Mouse (Mus musculus) hindbrain, postnatal 0 days (tissue): Measurements from ENCODE around the gene Evi5l. TPM values are rescaled to one million over a fixed set of nuclear protein-coding genes. Genes with fewer than 3 reads are reported as not detected.
A peak's percentile ranks its signal among the peaks of the same experiment; 100 is the strongest.

Experiments
- ATAC-seq: fragments of 200-750 bp; cut with Nextera tagmentation; 2 replicates; pipeline ENCODE4 v1.8.0; 2017; ENCODE audit warnings: mild to moderate bottlenecking, moderate TSS enrichment, moderate library complexity
- DNase-seq: peaks from one replicate; pipeline ENCODE4 v3.0.0-alpha.2; 2015; ENCODE audit warnings: low spot score
- H3K27ac ChIP-seq: fragments of 300-500 bp; sonication (generic); 2 replicates; pipeline ENCODE4 v1.5.1; 2014; ENCODE audit warnings: mild to moderate bottlenecking
- H3K27me3 ChIP-seq: fragments of 300-500 bp; sonication (generic); 2 replicates; pipeline ENCODE4 v1.6.1; 2014; ENCODE audit warnings: low read length, mixed read lengths; ENCODE audit not compliant: insufficient read depth
- H3K36me3 ChIP-seq: fragments of 300-500 bp; sonication (generic); 2 replicates; pipeline ENCODE4 v1.6.1; 2014; ENCODE audit warnings: low read length, mixed read lengths; ENCODE audit not compliant: insufficient read depth
- H3K4me1 ChIP-seq: fragments of 300-500 bp; sonication (generic); 2 replicates; pipeline ENCODE4 v1.6.1; 2014; ENCODE audit warnings: antibody characterized with exemption, low read length, mixed read lengths; ENCODE audit not compliant: insufficient read depth
- H3K4me2 ChIP-seq: fragments of 300-500 bp; sonication (generic); 2 replicates; pipeline ENCODE4 v1.6.1; 2014; ENCODE audit warnings: low read depth, mild to moderate bottlenecking, low read length, moderate library complexity, mixed read lengths
- H3K4me3 ChIP-seq: fragments of 300-500 bp; sonication (generic); 2 replicates; pipeline ENCODE4 v1.5.1; 2014; ENCODE audit warnings: low read length
- H3K9ac ChIP-seq: fragments of 300-500 bp; sonication (generic); replicated peaks from 2 replicates; pipeline ENCODE4 v1.6.1; 2014; ENCODE audit warnings: mild to moderate bottlenecking, low read length, moderate library complexity, mixed read lengths
- H3K9me3 ChIP-seq: fragments of 300-500 bp; sonication (generic); 2 replicates; pipeline ENCODE4 v1.6.1; 2016; ENCODE audit warnings: low read length, mixed read lengths
- CTCF ChIP-seq: IDR thresholded peaks from 2 replicates; pipeline ENCODE4 v1.5.1; 2016; ENCODE audit warnings: antibody characterized with exemption, control low read depth, low read depth
- WGBS: fragments of 180-500 bp; shearing (Covaris S2); extraction: QIAGEN DNeasy Blood & Tissue Kit; methylation state at CpG from one replicate; pipeline ENCODE4 v1.1.7; 2014; 5-methylcytosine and 5-hydroxymethylcytosine counted together
- polyA plus RNA-seq: library from polyadenylated mRNA; unstranded; fragments of >200 nt; fragmentation: Nextera tagmentation; extraction: Ambion mirVana; gene quantifications from 2 replicates; pipeline ENCODE4 v1.2.1, GENCODE M21; 2015
- total RNA-seq: library from RNA; depleted of rRNA; stranded (reverse); fragments of >200 nt; gene quantifications from 2 replicates; pipeline ENCODE4 v1.2.3, GENCODE M21; 2014

Gene Evi5l
- total and polyA plus RNA-seq, 2 experiments from 2014 or later = 98.3 to 229 TPM

DNA sequence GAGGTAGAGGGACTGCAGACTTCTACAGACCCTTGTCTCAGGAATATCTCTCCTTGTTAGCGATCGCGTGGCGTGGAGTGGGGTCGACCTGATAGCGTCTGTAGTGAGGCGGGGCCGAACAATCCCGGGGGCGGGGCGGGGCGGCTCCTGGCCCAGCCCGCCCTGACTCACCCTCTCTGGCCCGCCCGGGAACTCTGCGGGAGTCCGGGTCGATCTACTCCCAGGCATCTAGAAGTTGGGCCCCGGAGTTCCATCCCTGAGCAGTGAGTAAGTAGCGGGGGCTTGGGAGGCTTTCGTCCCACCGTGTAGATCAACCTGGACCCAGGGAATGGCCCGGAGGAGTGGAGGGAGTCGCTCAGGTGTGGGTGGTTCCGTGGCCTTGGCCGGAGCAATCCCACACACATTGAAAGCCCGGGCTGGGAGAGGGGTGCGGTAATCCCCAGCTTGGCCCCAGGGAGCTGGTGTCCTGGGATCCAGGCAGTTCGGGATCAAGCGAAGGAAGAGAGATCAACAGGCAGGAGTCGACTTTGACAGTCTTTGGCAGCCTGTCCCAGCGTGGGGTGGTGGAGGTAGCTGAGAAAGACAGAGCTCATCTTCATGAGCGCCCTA lies 60.5 kb downstream of the Evi5l start, which contains the start of gene Lrrc8e:
Gene Lrrc8e, plus strand, starts transcription at position 89 of the 609 bp plus-strand sequence.
- Histone ChIP-seq H3K27ac (no peak within 1 kb of the TSS), H3K4me3 (peak within 1 kb of the TSS; percentile 11; the same call in 1 of the 2 replicates), H3K4me1 (0 out of 2 replicates have a peak, but pooled peaks cover 5% of the 10 kb centered on the region), H3K9ac (no peak within 1 kb of the TSS), H3K36me3 (no peaks in the 10 kb centered on the region), H3K4me2 (peak within 1 kb of the TSS; percentile 45), H3K9me3 (no peaks in the 10 kb centered on the region), H3K27me3 (no peaks in the 10 kb centered on the region)
- DNase-seq = no peak
- peak; percentile 51; the same call in 1 of the 2 replicates for ATAC-seq
- TF ChIP-seq CTCF = no peak
- WGBS = 5% methylated on average over 32 of the region's 33 CpGs

DNA sequence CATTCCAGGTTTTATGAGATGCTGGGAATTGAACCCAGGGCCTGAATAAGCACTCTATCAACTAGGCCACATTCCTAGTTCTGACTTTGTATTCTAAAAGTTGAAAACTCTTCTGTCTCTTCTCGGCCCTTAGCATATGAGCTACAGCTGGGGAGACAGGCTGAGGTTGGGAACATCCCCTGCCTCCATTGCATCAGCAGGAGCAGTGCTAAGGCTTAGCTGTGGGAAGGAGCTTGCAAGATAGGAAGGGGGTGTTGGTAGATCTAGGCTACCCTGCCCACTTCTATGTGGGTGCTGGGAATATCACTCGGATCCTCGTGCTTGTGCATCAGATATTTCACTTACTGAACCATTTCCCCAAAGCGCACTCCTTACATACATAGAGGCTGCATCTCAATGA lies 61.6 kb downstream of the Evi5l start:
- Histone ChIP-seq H3K4me2 (no peak overlapping the region), H3K9me3 (no peaks in the 10 kb centered on the region), H3K36me3 (no peaks in the 10 kb centered on the region), H3K9ac (no peak overlapping the region), H3K4me1 (0 out of 2 replicates have a peak, but pooled peaks cover 5% of the 10 kb centered on the region), H3K27ac (no peak overlapping the region), H3K4me3 (no peak overlapping the region), H3K27me3 (no peaks in the 10 kb centered on the region)
- 95% methylated on average over 4 of the region's 4 CpGs for WGBS
- ATAC-seq = no peak
- no peak for TF ChIP-seq CTCF
- DNase-seq = no peak

DNA sequence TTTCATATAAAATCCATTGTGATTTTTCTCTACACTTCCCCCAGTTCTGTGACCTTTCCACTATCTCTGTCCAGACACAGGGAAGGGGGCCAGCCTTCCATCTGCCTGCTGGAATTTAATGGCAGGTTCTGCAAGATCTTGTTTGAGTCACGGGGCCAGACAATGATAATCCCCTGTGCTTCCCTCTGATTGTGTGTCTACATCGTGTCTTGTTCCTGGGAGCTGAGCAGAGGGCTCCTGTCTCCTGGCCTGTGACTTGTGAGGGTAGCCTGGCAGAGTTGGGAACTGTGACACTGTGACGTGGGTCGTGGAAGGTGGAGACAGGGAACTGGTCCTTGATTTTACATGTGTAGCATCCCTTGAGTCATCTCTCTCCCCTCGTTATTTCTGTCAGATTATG lies 63.4 kb downstream of the Evi5l start:
- Histone ChIP-seq H3K4me1 (0 out of 2 replicates have a peak, but pooled peaks cover 5% of the 10 kb centered on the region), H3K27me3 (no peaks in the 10 kb centered on the region), H3K9ac (no peak overlapping the region), H3K27ac (no peak overlapping the region), H3K4me2 (no peak overlapping the region), H3K36me3 (no peaks in the 10 kb centered on the region), H3K4me3 (no peak overlapping the region), H3K9me3 (no peaks in the 10 kb centered on the region)
- no peak for ATAC-seq
- DNase-seq = no peak
- no peak for TF ChIP-seq CTCF
- WGBS = 76% methylated on average over 5 of the region's 5 CpGs

DNA sequence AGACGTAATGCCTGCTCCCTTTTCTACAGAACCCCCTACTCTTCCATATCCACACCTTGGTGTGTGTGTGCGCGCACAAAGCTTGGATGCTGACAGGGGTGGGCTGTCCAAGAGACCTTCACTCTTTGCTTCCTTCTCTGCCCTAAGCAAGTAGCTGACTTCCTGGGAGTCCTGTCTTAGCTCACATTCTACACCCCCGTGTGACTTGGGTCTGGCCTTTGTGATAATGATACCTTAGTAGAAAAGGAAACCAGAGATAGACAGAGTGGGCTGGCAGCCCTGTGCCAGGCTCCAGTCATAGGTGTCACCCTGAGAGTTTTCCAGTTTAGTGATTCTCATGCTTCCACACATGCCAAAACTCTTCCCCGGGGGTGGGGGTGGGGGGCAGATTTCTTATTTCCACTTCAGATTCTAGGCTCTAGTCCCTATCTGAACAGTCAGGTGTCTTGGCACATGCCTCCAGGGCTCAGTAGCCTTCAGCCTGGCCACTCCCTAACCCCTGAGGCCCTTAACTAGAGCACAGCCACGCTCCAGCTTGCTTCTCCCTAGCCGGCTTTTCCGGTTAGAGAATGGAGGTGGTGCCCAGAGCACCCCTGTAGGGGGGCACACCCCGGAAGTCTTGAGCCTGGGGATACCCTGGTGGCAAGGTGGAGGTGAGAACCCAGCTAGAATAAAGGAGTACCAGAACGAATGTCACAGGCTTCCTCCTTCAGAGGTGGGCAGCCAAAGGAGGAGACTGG lies 64.4 kb downstream of the Evi5l start:
- Histone ChIP-seq H3K9ac (no peak overlapping the region), H3K36me3 (no peaks in the 10 kb centered on the region), H3K4me2 (no peak overlapping the region), H3K9me3 (no peaks in the 10 kb centered on the region), H3K27ac (no peak overlapping the region), H3K4me1 (0 out of 2 replicates have a peak, but pooled peaks cover 5% of the 10 kb centered on the region), H3K4me3 (no peak overlapping the region), H3K27me3 (no peaks in the 10 kb centered on the region)
- DNase-seq = no peak
- no peak for ATAC-seq
- no peak for TF ChIP-seq CTCF
- 66% methylated on average over 10 of the region's 10 CpGs for WGBS

DNA sequence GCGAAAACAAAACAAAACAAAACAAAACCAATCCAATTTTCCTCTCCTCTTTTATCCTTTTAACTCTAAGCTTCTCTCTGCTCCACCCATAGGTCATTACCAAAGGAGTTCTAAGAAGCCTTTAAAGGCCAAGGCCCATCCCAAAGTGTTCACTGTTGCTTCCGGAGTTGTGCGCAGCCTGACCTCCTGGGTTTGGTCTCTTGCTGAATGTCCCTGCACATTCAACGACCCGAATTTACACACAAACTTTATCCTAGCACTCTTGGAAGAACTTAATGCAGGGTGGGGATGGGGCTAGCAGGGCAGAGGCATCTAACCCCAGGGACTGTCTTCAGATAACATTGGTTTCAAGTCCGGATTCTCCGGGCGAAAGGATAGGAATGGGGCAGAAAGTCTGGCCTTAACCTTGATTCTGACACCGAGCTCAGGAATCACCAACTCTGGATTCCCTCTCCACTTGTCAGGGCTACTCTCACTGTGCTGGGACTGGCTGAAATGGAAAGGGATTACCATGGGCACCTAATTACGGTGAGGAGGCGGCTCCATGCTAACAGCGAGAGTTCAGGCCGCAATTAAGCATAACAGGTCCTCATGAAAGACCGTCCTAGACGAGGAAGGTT lies 71.6 kb downstream of the Evi5l start:
- Histone ChIP-seq H3K4me1 (peaks cover 17% of the 10 kb centered on the region), H3K4me3 (peak overlapping the region; percentile 53), H3K36me3 (peaks cover 14% of the 10 kb centered on the region; the same call in 1 of the 2 replicates), H3K4me2 (peak overlapping the region; percentile 76), H3K27me3 (no peaks in the 10 kb centered on the region), H3K9me3 (no peaks in the 10 kb centered on the region), H3K27ac (peak overlapping the region; percentile 91), H3K9ac (peak overlapping the region; percentile 64)
- no peak; the same call in none of the 2 replicates for ATAC-seq
- TF ChIP-seq CTCF = no peak
- 20% methylated on average over 15 of the region's 15 CpGs for WGBS
- no peak for DNase-seq

DNA sequence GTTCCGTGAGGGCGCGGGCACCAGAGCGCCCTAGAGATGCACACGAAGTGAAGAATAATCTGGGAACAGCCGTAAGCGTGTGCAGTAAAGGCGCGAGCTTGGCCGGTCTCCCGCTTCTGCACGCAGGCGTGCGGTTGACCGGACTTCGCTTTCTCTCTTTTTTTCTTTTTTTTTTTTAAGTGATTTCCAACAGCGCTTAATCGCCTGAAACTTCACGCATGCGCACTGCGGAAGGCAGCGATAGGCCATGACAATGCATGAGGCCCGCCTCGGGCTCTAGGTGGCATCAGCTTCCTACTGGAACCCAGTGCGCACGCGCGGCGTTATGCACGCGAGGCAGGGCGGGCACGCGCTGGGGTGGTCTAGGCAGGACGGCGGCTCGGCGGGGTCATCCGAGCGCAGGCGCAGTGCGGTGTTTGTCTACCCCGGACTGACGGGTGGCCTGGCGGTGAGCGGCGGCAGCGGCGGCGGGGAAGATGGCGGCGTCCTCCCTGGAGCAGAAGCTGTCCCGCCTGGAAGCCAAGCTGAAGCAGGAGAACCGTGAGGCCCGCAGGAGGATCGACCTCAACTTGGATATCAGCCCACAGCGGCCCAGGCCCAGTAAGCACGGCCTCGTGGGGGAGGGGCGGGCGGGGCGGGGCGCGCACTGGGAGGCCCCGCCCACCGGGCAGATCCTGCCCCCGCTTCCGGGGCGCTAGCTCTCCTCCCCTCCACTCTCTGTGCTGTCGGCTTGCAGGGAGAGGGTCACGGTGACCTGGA lies 72.2 kb downstream of the Evi5l start, which contains the start of the genes Map2k7 and Gm49320:
Gene Map2k7, plus strand, starts transcription at position 307 of the 759 bp plus-strand sequence.
Gene Gm49320, plus strand, starts transcription at position 432 of the 759 bp plus-strand sequence.
- no peaks in the 10 kb centered on the region for H3K9me3 ChIP-seq
- TF ChIP-seq CTCF = peak; percentile 63
- H3K27me3 ChIP-seq = no peaks in the 10 kb centered on the region
- peak within 1 kb of the TSS; percentile 76 for H3K4me2 ChIP-seq
- ATAC-seq (peak; percentile 96), DNase-seq (peak; percentile 100)
- H3K36me3 ChIP-seq = peaks cover 20% of the 10 kb centered on the region
- H3K9ac ChIP-seq = peak within 1 kb of the TSS; percentile 64
- H3K4me1 ChIP-seq = peaks cover 17% of the 10 kb centered on the region
- under 1% methylated on average over 69 of the region's 71 CpGs for WGBS
- peak within 1 kb of the TSS; percentile 91 for H3K27ac ChIP-seq
- peak within 1 kb of the TSS; percentile 53 for H3K4me3 ChIP-seq
